Mouse (Mus musculus): ENCODE measurements around the gene Rps27rt. TPM values are rescaled to one million over a fixed set of nuclear protein-coding genes. Genes with fewer than 3 reads are reported as not detected.

The Rps27rt gene
- polyA plus RNA-seq, 1 experiment from 2014 or later: 169 TPM

- no peaks in the 10 kb centered on the region for H3K27me3 ChIP-seq (replicated peaks; ENCODE audit: control insufficient read depth, insufficient read depth, low read length)
- no peak overlapping the region for H3K4me3 ChIP-seq (replicated peaks; ENCODE audit: low read length)
- no peaks in the 10 kb centered on the region for H3K4me1 ChIP-seq (replicated peaks; ENCODE audit: control insufficient read depth, insufficient read depth, low read length)
- H3K9me3 ChIP-seq (ENCODE audit: control insufficient read depth, low read length): peaks cover 8% of the 10 kb centered on the region; the same call in 1 of the 2 replicates
- no peak for ATAC-seq
- whole genome bisulfite sequencing: 89% methylated on average over 7 of the region's 7 CpGs
- no peak overlapping the region for H3K4me2 ChIP-seq (ENCODE audit: low read length)
- H3K27ac ChIP-seq (ENCODE audit: low read length): peak overlapping the region; percentile 23; the same call in 1 of the 2 replicates
- H3K9ac ChIP-seq (replicated peaks; ENCODE audit: low read depth, low read length): no peak overlapping the region
- no peaks in the 10 kb centered on the region for H3K36me3 ChIP-seq (ENCODE audit: control insufficient read depth, insufficient read depth)
These were observed 25.7 kb upstream of the Rps27rt start for GRCm38 (mm10) chr9:115008194-115008593.

- Histone ChIP-seq H3K9me3 (ENCODE audit: control insufficient read depth, low read length) (peaks cover 8% of the 10 kb centered on the region; the same call in 1 of the 2 replicates), H3K27me3 (replicated peaks; ENCODE audit: control insufficient read depth, insufficient read depth, low read length) (no peaks in the 10 kb centered on the region), H3K27ac (ENCODE audit: low read length) (peak overlapping the region; percentile 23; the same call in 1 of the 2 replicates), H3K4me3 (replicated peaks; ENCODE audit: low read length) (no peak overlapping the region), H3K36me3 (ENCODE audit: control insufficient read depth, insufficient read depth) (no peaks in the 10 kb centered on the region), H3K4me2 (ENCODE audit: low read length) (no peak overlapping the region), H3K4me1 (replicated peaks; ENCODE audit: control insufficient read depth, insufficient read depth, low read length) (no peaks in the 10 kb centered on the region), H3K9ac (replicated peaks; ENCODE audit: low read depth, low read length) (no peak overlapping the region)
- ATAC-seq: no peak
- 73% methylated on average over 6 of the region's 6 CpGs for WGBS
These were observed 25.2 kb upstream of the Rps27rt start for GRCm38 (mm10) chr9:115007776-115008175.

GRCm38 (mm10) chr9:115005446-115005845 lies 22.9 kb upstream of the Rps27rt start:
- H3K27me3 ChIP-seq (replicated peaks; ENCODE audit: control insufficient read depth, insufficient read depth, low read length): no peaks in the 10 kb centered on the region
- H3K4me3 ChIP-seq (replicated peaks; ENCODE audit: low read length): no peak overlapping the region
- no peak overlapping the region for H3K4me2 ChIP-seq (ENCODE audit: low read length)
- no peak for ATAC-seq
- H3K27ac ChIP-seq (ENCODE audit: low read length): no peak overlapping the region
- 76% methylated on average over 10 of the region's 10 CpGs for WGBS
- H3K36me3 ChIP-seq (ENCODE audit: control insufficient read depth, insufficient read depth): no peaks in the 10 kb centered on the region
- peaks cover 8% of the 10 kb centered on the region; the same call in 1 of the 2 replicates for H3K9me3 ChIP-seq (ENCODE audit: control insufficient read depth, low read length)
- H3K4me1 ChIP-seq (replicated peaks; ENCODE audit: control insufficient read depth, insufficient read depth, low read length): no peaks in the 10 kb centered on the region
- H3K9ac ChIP-seq (replicated peaks; ENCODE audit: low read depth, low read length): no peak overlapping the region

- H3K4me1 ChIP-seq (replicated peaks; ENCODE audit: control insufficient read depth, insufficient read depth, low read length): no peaks in the 10 kb centered on the region
- no peak overlapping the region for H3K27ac ChIP-seq (ENCODE audit: low read length)
- no peak overlapping the region for H3K4me3 ChIP-seq (replicated peaks; ENCODE audit: low read length)
- H3K36me3 ChIP-seq (ENCODE audit: control insufficient read depth, insufficient read depth): no peaks in the 10 kb centered on the region
- H3K4me2 ChIP-seq (ENCODE audit: low read length): no peak overlapping the region
- WGBS: 72% methylated on average over 5 of the region's 5 CpGs
- H3K9ac ChIP-seq (replicated peaks; ENCODE audit: low read depth, low read length): no peak overlapping the region
- no peaks in the 10 kb centered on the region for H3K9me3 ChIP-seq (ENCODE audit: control insufficient read depth, low read length)
- H3K27me3 ChIP-seq (replicated peaks; ENCODE audit: control insufficient read depth, insufficient read depth, low read length): no peaks in the 10 kb centered on the region
- no peak for ATAC-seq
These were observed 17.2 kb upstream of the Rps27rt start for GRCm38 (mm10) chr9:114999771-115000146.

- Histone ChIP-seq H3K4me2 (ENCODE audit: low read length) (no peak overlapping the region), H3K27ac (ENCODE audit: low read length) (no peak overlapping the region)
- 90% methylated on average over 6 of the region's 6 CpGs for WGBS
These were observed 16.7 kb upstream of the Rps27rt start for GRCm38 (mm10) chr9:114999010-114999770.

GRCm38 (mm10) chr9:114996489-114996888 lies 13.9 kb upstream of the Rps27rt start:
- WGBS: 97% methylated on average over 6 of the region's 6 CpGs

More at GRCm38 (mm10) chr9:114999010-114999770, 16.7 kb upstream of the Rps27rt start:
- Histone ChIP-seq H3K36me3 (ENCODE audit: control insufficient read depth, insufficient read depth) (no peaks in the 10 kb centered on the region), H3K9me3 (ENCODE audit: control insufficient read depth, low read length) (no peaks in the 10 kb centered on the region), H3K4me1 (replicated peaks; ENCODE audit: control insufficient read depth, insufficient read depth, low read length) (no peaks in the 10 kb centered on the region), H3K4me3 (replicated peaks; ENCODE audit: low read length) (no peak overlapping the region), H3K27me3 (replicated peaks; ENCODE audit: control insufficient read depth, insufficient read depth, low read length) (no peaks in the 10 kb centered on the region), H3K9ac (replicated peaks; ENCODE audit: low read depth, low read length) (no peak overlapping the region)
- no peak for ATAC-seq

GRCm38 (mm10) chr9:114995716-114996115 lies 13.2 kb upstream of the Rps27rt start:
- no peak for ATAC-seq
- Histone ChIP-seq H3K9ac (replicated peaks; ENCODE audit: low read depth, low read length) (no peak overlapping the region), H3K4me2 (ENCODE audit: low read length) (no peak overlapping the region), H3K4me3 (replicated peaks; ENCODE audit: low read length) (no peak overlapping the region), H3K4me1 (replicated peaks; ENCODE audit: control insufficient read depth, insufficient read depth, low read length) (no peaks in the 10 kb centered on the region), H3K27ac (ENCODE audit: low read length) (no peak overlapping the region), H3K27me3 (replicated peaks; ENCODE audit: control insufficient read depth, insufficient read depth, low read length) (no peaks in the 10 kb centered on the region), H3K9me3 (ENCODE audit: control insufficient read depth, low read length) (peaks cover 8% of the 10 kb centered on the region; the same call in 1 of the 2 replicates), H3K36me3 (ENCODE audit: control insufficient read depth, insufficient read depth) (no peaks in the 10 kb centered on the region)
- WGBS: 94% methylated on average over 4 of the region's 4 CpGs

More at GRCm38 (mm10) chr9:114996489-114996888, 13.9 kb upstream of the Rps27rt start:
- Histone ChIP-seq H3K4me1 (replicated peaks; ENCODE audit: control insufficient read depth, insufficient read depth, low read length) (no peaks in the 10 kb centered on the region), H3K9ac (replicated peaks; ENCODE audit: low read depth, low read length) (no peak overlapping the region), H3K27ac (ENCODE audit: low read length) (no peak overlapping the region), H3K36me3 (ENCODE audit: control insufficient read depth, insufficient read depth) (no peaks in the 10 kb centered on the region), H3K4me3 (replicated peaks; ENCODE audit: low read length) (no peak overlapping the region), H3K9me3 (ENCODE audit: control insufficient read depth, low read length) (peaks cover 8% of the 10 kb centered on the region; the same call in 1 of the 2 replicates), H3K27me3 (replicated peaks; ENCODE audit: control insufficient read depth, insufficient read depth, low read length) (no peaks in the 10 kb centered on the region), H3K4me2 (ENCODE audit: low read length) (no peak overlapping the region)
- ATAC-seq: no peak

- H3K27me3 ChIP-seq (replicated peaks; ENCODE audit: control insufficient read depth, insufficient read depth, low read length): no peaks in the 10 kb centered on the region
- no peaks in the 10 kb centered on the region for H3K4me1 ChIP-seq (replicated peaks; ENCODE audit: control insufficient read depth, insufficient read depth, low read length)
- H3K36me3 ChIP-seq (ENCODE audit: control insufficient read depth, insufficient read depth): no peaks in the 10 kb centered on the region
- no peak overlapping the region for H3K4me2 ChIP-seq (ENCODE audit: low read length)
- H3K4me3 ChIP-seq (replicated peaks; ENCODE audit: low read length): no peak overlapping the region
- no peak for ATAC-seq
- H3K9me3 ChIP-seq (ENCODE audit: control insufficient read depth, low read length): peaks cover 8% of the 10 kb centered on the region; the same call in 1 of the 2 replicates
- 86% methylated on average over 4 of the region's 4 CpGs for WGBS
- no peak overlapping the region for H3K9ac ChIP-seq (replicated peaks; ENCODE audit: low read depth, low read length)
- H3K27ac ChIP-seq (ENCODE audit: low read length): no peak overlapping the region
These were observed 12.7 kb upstream of the Rps27rt start for GRCm38 (mm10) chr9:114995250-114995649.

GRCm38 (mm10) chr9:114992528-114992927 lies 10.0 kb upstream of the Rps27rt start:
- Histone ChIP-seq H3K9ac (replicated peaks; ENCODE audit: low read depth, low read length) (no peak overlapping the region), H3K36me3 (ENCODE audit: control insufficient read depth, insufficient read depth) (no peaks in the 10 kb centered on the region), H3K4me3 (replicated peaks; ENCODE audit: low read length) (no peak overlapping the region), H3K27ac (ENCODE audit: low read length) (no peak overlapping the region), H3K4me2 (ENCODE audit: low read length) (no peak overlapping the region), H3K9me3 (ENCODE audit: control insufficient read depth, low read length) (peaks cover 8% of the 10 kb centered on the region; the same call in 1 of the 2 replicates), H3K27me3 (replicated peaks; ENCODE audit: control insufficient read depth, insufficient read depth, low read length) (no peaks in the 10 kb centered on the region), H3K4me1 (replicated peaks; ENCODE audit: control insufficient read depth, insufficient read depth, low read length) (peaks cover 6% of the 10 kb centered on the region)
- WGBS: 90% methylated on average over 2 of the region's 2 CpGs
- no peak for ATAC-seq

Data from forebrain, embryonic 16.5 days (tissue).